Mouse (Mus musculus) activated CD4-positive, CD25-positive, alpha-beta regulatory T cell, adult 4 months (primary cell): ENCODE data around the gene Sptan1. TPM values are rescaled to one million over a fixed set of nuclear protein-coding genes. Genes with fewer than 3 reads are reported as not detected.
"Not testable (repeated sequence)": the region's sequence is repeated elsewhere in the genome, so short reads cannot be mapped to it uniquely, and the experiment has no call there.

ENCODE experiments used
- ATAC-seq: one replicate; pipeline ENCODE4 v1.8.0; 2017
- polyA plus RNA-seq, 2 experiments: library from polyadenylated mRNA; unstranded; fragments of 100-300 nt; shearing (Covaris generic); gene quantifications; one replicate each; pipeline ENCODE4 v1.2.1; 2017

Sptan1 gene
- polyA plus RNA-seq, 2 experiments from 2014 or later, result 78.3 to 89.3 TPM

DNA sequence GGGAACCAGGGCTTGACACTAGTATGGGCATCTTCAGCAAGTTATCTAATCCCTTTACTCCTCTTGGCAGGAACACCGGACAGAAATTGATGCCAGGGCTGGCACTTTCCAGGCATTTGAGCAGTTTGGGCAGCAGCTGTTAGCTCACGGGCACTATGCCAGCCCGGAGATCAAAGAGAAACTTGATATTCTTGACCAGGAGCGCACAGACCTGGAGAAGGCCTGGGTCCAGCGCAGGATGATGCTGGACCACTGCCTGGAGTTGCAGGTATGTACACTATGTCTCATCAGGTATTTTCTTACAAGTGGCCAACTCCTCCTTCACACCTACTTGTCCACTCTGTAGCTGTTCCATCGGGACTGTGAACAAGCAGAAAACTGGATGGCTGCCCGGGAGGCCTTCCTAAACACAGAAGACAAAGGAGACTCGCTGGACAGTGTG, 45.5 kb downstream of the Sptan1 start:
- no peak for ATAC-seq

DNA sequence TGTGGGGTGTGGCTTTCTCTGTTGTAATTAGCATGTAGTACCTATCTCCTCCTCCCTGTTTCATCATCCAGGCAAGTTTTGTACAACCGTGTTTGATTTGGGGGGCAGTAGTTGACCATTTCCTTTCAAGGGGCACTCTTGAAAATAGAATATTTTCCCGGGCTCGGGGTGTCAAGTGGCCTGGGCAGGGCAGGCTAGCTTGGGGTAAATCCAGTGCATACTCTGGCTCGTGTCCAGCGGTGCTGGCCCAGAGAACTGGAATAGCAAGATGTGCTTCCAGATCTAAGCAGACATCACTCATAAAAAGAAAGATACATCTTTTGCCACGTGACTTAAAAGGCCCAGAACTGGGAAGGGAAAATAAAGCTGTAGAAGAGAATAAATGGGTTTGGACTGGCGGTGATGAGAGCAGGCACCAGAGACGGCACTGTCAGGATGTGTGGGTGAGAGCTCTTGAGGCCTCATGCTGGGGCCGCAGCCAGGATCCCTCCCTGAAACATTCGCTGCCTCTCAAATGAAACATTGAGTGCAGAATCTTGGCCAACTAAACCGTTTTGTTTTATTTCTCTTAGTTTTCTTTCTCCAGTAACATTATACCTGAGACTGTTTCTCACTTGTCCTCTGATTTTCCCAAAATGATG, 49.1 kb downstream of the Sptan1 start:
- ATAC-seq, result no peak

- no peak for ATAC-seq
Measured at GRCm38 (mm10) chr2:30025454-30025853, 60.1 kb downstream of the Sptan1 start.

GRCm38 (mm10) chr2:30026997-30027396, 61.6 kb downstream of the Sptan1 start:
- ATAC-seq, result no peak

DNA sequence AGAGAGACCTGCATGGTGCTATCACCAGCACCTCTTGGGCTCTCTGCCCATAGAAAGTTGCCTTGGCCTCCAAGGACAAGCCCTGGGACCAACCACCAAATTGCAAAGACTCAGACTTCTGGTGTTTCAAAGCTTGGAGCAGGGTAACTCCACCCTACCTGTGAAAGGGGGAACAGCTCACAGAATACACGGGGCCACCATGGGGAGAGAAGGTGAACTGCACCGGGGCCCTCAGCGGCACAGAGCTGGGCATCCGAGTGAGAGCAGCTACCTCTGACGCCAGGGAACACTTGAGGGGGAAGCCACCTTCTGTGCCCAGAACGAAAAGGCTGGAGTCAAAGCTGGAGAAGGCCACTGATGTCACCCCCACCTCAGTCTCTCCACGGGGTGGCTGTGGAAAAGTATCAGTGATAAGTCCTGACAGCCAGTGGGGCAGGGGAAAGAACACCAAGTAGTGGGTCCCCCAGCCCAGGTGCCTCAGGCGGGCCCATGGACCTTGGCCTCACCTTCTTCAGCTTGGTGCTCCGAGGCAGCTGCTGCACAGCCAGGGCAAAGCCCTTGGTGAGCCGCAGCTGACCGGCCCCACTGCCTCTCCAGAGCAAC, 67.0 kb downstream of the Sptan1 start:
- no peak for ATAC-seq

GRCm38 (mm10) chr2:30032957-30033356, 67.6 kb downstream of the Sptan1 start:
- ATAC-seq, result no peak

DNA sequence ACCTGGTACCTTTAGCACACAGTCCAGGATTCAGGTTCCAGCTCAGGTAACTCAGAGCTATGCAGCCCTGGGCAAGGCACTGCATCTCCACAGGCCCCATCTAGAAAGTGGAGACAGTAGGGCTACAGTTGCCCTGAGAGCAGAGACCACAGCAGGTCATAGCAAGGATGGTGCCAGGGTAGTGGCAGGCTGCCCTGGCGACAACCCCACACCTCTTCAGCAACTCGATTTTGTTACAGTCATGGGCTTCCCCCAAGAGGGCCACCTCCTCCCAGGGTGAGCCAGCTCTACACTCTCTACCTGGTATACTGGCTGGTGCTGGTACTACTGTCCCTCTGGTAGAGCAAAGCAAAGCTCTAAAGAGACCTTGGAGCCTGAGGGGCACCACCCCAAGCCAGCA, 72.4 kb downstream of the Sptan1 start:
- no peak for ATAC-seq

DNA sequence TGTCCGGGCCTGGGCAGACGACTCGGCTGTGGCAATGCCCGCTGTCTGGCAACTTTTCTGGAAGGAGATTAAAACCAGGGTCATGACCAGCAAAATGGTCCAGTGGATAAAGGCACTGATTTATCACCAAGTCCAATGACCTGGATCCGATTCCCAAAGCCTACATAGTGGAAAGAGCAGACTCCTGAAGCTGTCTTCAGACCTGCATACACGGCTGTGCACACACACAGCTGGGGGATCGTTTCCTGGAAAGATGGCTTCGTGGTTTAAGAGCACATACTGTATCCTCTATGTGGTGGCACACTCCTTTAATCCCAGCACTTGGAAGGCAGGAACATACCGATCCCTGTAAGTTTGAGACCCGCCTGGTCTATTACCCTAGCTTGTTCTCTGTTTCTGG, 73.0 kb downstream of the Sptan1 start:
- no peak for ATAC-seq

GRCm38 (mm10) chr2:30039687-30040086, 74.3 kb downstream of the Sptan1 start:
- ATAC-seq, result no peak

GRCm38 (mm10) chr2:30042445-30042844, 77.1 kb downstream of the Sptan1 start:
- no peak for ATAC-seq

GRCm38 (mm10) chr2:30044550-30044949, 79.2 kb downstream of the Sptan1 start:
- no peak for ATAC-seq

DNA sequence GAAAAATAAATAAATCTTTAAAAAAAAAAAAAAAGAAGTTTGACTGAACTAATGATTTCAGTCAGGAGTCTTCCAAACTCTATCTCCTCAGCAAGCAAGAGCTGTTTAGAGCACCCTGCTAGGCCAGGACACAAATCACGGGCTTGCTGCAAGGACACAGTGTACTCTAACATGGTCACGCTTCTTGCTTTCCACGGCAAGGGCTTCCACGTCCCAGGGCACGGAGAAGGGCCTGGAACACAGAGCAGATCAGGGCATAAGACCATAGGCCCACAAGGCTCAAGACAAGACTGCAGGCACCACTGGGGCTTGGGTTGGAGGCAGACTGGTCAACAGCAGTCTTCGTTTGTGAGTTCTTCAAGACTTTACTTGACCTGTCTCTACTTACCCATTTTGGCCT, 81.8 kb downstream of the Sptan1 start:
- ATAC-seq, result no peak

DNA sequence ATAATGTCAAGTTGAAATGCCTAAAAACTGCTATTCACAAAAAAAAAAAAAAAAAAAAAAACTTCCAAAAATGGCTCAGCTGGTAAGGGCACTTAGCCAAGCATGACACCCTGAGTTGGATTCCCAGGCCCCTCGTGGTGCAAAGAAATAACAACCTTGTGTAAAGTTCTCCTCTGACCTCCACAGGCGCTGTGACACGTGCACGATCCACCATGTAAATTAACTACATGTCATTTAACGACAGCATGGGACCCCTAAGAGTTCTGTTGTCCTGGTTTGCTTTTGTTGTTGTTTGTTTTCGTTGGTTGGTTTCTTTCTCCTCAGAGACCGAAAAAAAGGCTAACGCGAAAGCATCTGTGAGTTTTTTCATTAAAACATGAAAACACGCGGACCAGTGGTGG, 82.7 kb downstream of the Sptan1 start:
- no peak for ATAC-seq

DNA sequence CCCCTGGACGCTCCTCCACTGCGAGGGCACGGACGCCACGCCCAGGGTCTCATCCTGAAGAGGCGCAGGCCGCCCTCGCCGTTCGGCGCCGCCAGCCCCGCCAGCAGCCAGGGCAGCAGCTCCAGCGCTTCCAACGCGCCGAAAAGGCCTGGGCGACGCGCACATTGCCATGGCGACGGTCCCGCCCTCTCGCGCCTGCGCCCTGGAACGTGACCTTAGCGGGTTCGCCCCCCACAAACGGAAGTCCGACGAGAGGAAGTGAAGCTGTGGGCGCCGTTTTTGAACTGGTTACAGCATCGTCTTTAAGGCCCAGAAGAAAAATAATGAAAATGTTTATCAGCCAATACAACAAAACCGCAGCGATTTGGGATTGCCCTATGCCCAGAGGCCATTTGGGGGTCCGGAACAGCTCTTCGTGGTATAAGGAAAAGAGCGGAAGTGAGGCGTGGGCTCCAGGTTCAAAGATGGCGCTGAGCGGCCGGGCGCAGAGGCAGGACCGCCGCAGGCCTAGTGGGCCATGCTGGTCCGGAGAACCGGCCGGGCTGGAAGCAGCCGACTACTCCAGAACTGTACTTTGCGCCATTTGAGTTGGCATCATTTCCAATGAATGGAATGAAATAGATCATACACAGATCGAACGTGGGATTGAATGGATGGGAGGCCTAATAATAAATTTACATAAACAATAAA, 83.5 kb downstream of the Sptan1 start, which contains the start of gene Wdr34:
Wdr34 (minus strand) TSS at position 183 of the 690 bp plus-strand sequence.
- ATAC-seq, result peak; percentile 90

DNA sequence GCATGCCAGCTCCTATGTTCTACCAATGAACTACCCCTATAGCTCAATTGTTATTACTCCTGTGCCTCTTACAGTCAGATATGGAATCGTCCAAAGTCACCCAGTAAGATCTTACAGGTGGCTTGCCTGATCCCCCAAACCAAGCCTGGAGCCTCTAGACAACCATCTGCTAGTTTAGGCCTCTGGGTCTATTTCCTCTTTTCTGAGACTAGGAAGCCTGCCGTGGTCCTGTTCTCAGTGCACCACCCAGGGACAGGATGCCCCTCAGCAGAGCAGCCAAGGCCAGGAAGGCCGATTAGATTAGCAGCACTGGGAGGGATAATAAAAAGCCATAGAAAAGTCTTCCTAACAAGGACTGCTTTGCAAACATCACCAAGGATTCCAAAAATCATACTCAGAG, 84.5 kb downstream of the Sptan1 start:
- ATAC-seq, result no peak

DNA sequence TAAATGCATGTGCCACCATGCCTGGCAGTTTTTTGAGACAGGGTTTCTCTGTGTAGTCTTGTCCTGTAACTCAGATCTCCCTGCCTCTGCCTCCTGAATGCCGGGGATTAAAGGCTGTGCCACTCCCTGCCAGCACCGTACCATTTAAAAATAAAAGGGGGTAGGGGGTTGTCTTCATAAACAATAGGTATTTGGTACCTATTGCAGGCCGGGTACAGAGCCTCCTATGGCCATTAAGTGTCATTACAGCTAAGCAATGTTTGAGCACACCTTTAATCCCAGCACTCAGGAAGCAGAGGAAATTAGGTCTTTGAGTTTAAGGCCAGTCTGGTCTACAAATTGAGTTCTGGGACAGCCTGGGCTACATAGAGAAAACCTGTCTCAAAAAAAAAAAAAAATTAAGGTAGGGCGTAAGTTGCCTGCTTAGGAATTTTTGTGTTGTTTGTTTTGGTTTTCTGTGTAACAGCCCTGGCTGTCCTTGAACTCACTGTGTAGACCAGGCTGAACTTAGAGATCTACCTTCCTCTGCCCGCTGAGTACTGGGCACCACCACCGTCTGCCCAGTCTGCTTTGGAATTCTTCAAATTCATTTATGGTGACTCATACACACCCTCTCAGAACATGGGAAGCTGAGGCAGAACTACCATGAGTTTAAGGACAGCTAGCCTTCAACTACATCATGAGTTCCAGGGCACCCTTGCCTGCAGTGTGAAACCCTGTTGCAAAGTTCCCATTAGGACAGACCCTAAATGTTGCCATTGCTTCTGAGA, 86.8 kb downstream of the Sptan1 start:
- peak; percentile 51 for ATAC-seq

DNA sequence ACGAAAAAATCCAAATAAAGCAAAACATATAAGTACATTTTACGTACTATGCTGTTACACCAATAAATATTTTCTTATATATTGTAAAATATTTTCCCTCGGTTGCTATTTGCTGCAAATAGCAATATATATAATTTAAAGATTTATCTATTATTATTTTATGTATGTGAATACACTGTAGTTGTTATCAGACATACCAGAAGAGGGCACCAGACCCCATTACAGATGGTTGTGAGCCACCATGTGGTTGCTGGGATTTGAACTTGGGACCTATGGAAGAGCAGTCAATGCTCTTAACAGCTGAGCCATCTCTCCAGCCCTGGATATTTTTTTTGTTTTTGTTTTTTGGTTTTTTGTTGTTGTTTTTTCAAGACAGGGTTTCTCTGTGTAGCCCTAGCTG, 90.0 kb downstream of the Sptan1 start:
- ATAC-seq, result not testable (repeated sequence)

DNA sequence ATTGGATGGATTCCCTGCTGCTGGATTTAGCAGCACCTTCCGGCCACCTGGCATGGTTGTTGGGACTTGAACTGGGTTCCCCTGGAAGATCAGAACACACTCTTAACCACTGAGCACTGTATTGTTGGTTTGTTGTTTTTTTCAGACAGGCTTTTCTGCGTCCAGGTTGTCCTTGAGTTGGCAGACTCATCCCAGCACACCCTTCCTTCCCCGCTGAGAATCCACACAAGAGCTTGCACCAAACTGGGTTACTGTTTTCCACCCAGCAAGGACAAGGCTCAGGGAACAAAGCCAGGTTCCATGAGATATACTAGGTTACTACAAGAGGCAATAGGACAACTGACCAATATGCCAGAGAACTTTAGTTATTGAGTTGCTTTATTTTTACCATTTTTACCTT, 91.4 kb downstream of the Sptan1 start:
- no peak for ATAC-seq

DNA sequence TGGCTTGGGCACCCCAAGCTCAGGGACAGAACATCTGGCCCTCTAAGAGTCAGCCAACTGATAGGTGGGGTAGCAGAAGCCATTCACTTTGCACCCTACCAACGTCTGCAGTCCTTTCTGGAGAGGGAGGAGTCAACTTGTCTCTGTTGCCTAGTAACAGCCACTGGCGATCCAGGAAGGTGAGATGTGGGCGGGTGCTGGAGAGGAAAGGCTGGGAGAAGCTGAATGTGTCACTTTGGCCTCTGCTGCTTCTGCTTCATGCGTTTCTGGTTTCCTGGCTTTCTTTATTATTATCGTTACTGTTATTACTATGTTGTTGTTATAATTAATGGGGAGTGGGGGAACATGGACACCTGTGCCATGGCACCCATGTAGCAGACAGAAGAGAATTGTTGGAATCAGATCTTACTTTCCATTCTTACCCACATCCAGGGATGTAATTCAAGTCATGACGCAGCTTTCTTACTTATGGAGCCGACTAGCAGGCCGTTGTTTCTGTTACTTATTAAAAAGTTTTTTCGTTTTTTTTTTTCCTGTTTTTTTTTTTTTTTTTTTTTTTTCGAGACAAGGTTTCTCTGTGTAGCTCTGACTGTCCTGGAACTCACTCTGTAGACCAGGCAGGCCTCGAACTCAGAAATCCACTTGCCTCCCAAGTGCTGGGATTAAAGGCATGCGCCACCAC, 92.0 kb downstream of the Sptan1 start, which contains the start of gene Set:
Set (plus strand) TSS at position 156 of the 682 bp plus-strand sequence.
- no peak for ATAC-seq

DNA sequence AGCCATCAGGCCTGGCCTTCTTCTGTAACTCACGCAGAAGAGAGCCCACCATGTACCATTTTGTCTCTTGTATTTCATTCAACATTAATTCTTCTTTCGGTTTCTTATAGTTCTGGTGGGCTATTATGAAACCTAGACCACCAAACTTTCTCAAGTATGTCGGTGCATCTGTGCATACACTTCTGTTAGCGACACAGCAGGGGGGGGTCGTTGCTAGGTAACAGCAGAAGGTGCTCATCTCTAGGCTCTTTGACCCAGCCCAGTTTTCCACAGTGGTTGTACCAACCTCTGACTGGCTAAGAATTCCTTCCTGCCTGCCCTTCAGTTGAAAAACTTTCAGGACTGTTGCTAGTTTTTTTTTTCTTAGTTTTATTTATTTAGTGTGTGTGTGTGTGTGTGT, 93.1 kb downstream of the Sptan1 start:
- no peak for ATAC-seq

DNA sequence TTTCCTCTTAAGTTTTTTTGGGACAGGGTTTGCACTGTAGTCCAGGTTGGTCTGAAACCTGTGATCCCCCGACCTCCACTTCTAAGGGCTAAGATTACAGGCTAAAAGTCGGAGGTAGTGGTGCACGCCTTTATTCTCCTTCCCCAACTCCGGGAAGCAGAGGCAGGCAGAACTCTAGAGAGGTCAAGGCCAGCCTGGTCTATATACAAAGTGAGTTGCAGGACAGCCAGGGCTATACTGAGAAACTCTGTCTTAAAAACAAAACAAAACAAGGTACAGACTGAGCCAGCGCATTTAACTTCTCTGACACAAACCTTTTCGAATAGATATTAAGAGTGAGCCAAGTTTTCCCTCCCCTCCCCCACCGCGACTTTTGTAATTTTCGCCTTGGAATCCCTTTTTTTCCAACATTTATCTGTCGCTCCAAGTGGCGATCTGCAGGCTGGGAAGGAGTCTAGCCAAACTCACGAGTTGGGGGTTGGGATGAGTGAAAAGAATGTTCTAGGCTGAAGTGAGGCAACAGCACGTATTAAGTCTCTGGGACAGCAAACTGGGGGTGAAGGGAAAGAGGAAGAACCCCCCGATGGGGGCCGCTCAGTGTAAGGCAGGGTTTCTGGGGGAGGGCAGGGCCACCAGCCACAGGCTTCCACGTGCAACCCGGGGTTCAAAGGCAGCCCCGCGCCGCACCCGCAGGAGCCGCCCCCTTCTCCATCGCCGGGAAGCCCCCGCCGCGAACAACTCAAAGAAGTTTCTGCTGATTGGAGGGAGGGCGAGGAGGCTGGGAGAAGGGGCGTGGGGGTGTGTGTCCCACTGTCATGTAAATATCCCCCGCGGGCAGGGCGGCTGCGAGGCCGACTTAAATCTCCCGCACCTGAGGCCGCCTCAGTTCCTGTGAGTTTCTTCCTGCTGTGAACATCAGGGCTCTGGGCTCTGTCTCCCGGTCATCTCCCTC, 96.1 kb downstream of the Sptan1 start:
- peak; percentile 21 for ATAC-seq
